Mouse (Mus musculus): ENCODE data around the gene Hspa1l. TPM values are rescaled to one million over a fixed set of nuclear protein-coding genes. Genes with fewer than 3 reads are reported as not detected.
A peak's percentile ranks its signal among the peaks of the same experiment; 100 is the strongest.
"Not testable (repeated sequence)": the region's sequence is repeated elsewhere in the genome, so short reads cannot be mapped to it uniquely, and the experiment has no call there.

Hspa1l gene
- 0.93 and 1.2 TPM in 2 replicates for polyA plus RNA-seq (2014; fragmentation: Nextera tagmentation; extraction: Ambion mirVana)

DNA sequence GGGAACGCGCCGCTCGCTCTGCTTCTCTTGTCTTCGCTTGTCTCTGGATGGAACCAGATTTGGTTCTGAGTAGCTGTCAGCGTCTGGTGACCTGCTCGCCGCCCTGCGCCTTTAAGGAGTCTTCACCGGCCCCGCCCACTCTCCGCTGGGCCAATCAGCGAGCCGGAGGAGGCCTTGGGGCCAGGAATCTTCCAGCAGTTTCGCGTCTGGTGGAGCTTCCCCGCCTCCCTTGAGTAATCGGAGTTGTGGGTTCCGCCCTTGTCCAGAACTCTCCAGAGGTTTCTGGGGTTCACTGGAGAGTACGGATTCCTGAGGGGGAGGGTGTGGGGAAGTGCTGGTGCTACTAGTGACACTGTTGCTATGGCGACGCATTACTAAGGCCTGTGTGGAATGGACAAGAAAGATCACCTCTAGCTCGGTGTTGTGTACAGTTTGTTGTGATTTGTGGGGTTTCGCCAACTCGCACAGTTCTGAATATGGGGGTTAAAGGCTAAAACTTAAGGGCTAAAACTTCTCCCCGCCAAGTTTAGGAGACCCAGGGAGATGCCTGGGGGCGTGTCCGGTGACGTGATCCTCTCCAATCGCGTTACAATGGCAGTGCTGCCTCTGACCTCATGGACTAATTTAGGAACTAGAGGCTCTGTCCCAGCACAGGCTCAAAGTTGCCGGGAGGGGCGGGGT, at the start of gene Hspa1l, which contains the start of gene Hspa1a:
TSS of gene Hspa1l (plus strand) at position 635 of the 681 bp plus-strand sequence.
TSS of gene Hspa1a (minus strand) at position 88 of the 681 bp plus-strand sequence.
- 2% methylated on average over 26 of the region's 33 CpGs for WGBS
- DNase-seq (ENCODE audit: low spot score) (peak; percentile 75), ATAC-seq (ENCODE audit: low FRiP score) (peak; percentile 95)
- Histone ChIP-seq H3K4me3 (ENCODE audit: low read depth, low read length) (peak within 1 kb of the TSS; percentile 19), H3K27me3 (ENCODE audit: control insufficient read depth, insufficient read depth, low read length) (peaks cover 18% of the 10 kb centered on the region), H3K4me2 (replicated peaks; ENCODE audit: low read depth, low read length) (peak within 1 kb of the TSS; percentile 54)
- H3K9me3 ChIP-seq (ENCODE audit: control insufficient read depth, low read length); H3K27ac ChIP-seq (ENCODE audit: low read depth, low read length); H3K9ac ChIP-seq (ENCODE audit: low read depth, low read length); H3K36me3 ChIP-seq (ENCODE audit: control insufficient read depth, insufficient read depth, low read length); H3K4me1 ChIP-seq (replicated peaks; ENCODE audit: control insufficient read depth, insufficient read depth, low read length): not testable (repeated sequence)

GRCm38 (mm10) chr17:34922939-34923338, 49.6 kb upstream of the Hspa1l start:
- no peak for ATAC-seq (ENCODE audit: low FRiP score)
- DNase-seq (ENCODE audit: low spot score) = no peak

DNA sequence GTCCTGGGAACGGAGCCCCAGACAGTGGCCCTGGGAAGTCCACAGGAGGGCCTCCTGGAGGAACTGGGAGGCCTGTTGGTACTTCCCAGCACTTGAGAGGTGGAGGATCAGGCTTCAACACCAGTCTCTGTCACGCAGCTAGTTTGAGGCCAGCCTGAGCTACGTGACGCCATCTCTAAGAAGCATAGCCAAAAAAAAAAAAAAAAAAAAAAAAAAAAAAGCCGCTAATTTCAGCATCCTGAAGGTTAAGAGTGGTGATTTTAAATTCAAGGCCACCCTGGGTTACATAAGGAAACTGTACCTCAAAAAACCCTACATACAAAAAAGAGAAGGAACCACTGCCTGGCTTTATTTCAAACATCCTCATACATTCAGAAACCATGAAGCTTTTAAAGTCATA, 48.2 kb upstream of the Hspa1l start:
- no peaks in the 10 kb centered on the region for H3K27me3 ChIP-seq (ENCODE audit: control insufficient read depth, insufficient read depth, low read length)
- no peak overlapping the region for H3K9ac ChIP-seq (ENCODE audit: low read depth, low read length)
- no peak for ATAC-seq (ENCODE audit: low FRiP score)
- no peaks in the 10 kb centered on the region for H3K36me3 ChIP-seq (ENCODE audit: control insufficient read depth, insufficient read depth, low read length)
- no peaks in the 10 kb centered on the region for H3K4me1 ChIP-seq (replicated peaks; ENCODE audit: control insufficient read depth, insufficient read depth, low read length)
- WGBS = 72% methylated on average over 5 of the region's 5 CpGs
- no peak overlapping the region for H3K4me3 ChIP-seq (ENCODE audit: low read depth, low read length)
- H3K27ac ChIP-seq (ENCODE audit: low read depth, low read length) = no peak overlapping the region
- DNase-seq (ENCODE audit: low spot score) = no peak
- no peak overlapping the region for H3K4me2 ChIP-seq (replicated peaks; ENCODE audit: low read depth, low read length)
- H3K9me3 ChIP-seq (ENCODE audit: control insufficient read depth, low read length) = no peaks in the 10 kb centered on the region

More at GRCm38 (mm10) chr17:34922939-34923338, 49.6 kb upstream of the Hspa1l start:
- H3K4me2 ChIP-seq (replicated peaks; ENCODE audit: low read depth, low read length) = no peak overlapping the region
- H3K27me3 ChIP-seq (ENCODE audit: control insufficient read depth, insufficient read depth, low read length) = no peaks in the 10 kb centered on the region
- WGBS = 57% methylated on average over 6 of the region's 6 CpGs
- no peaks in the 10 kb centered on the region for H3K9me3 ChIP-seq (ENCODE audit: control insufficient read depth, low read length)
- H3K36me3 ChIP-seq (ENCODE audit: control insufficient read depth, insufficient read depth, low read length) = no peaks in the 10 kb centered on the region
- H3K9ac ChIP-seq (ENCODE audit: low read depth, low read length) = no peak overlapping the region
- no peak overlapping the region for H3K4me3 ChIP-seq (ENCODE audit: low read depth, low read length)
- no peaks in the 10 kb centered on the region for H3K4me1 ChIP-seq (replicated peaks; ENCODE audit: control insufficient read depth, insufficient read depth, low read length)
- H3K27ac ChIP-seq (ENCODE audit: low read depth, low read length) = no peak overlapping the region

- Histone ChIP-seq H3K27me3 (ENCODE audit: control insufficient read depth, insufficient read depth, low read length) (no peaks in the 10 kb centered on the region), H3K9me3 (ENCODE audit: control insufficient read depth, low read length) (no peaks in the 10 kb centered on the region), H3K4me3 (ENCODE audit: low read depth, low read length) (no peak overlapping the region), H3K27ac (ENCODE audit: low read depth, low read length) (no peak overlapping the region), H3K36me3 (ENCODE audit: control insufficient read depth, insufficient read depth, low read length) (no peaks in the 10 kb centered on the region), H3K4me2 (replicated peaks; ENCODE audit: low read depth, low read length) (no peak overlapping the region), H3K4me1 (replicated peaks; ENCODE audit: control insufficient read depth, insufficient read depth, low read length) (0 out of 2 replicates have a peak, but pooled peaks cover 3% of the 10 kb centered on the region), H3K9ac (ENCODE audit: low read depth, low read length) (no peak overlapping the region)
- WGBS = 87% methylated on average over 18 of the region's 18 CpGs
- ATAC-seq (ENCODE audit: low FRiP score) = no peak
- no peak for DNase-seq (ENCODE audit: low spot score)
These were observed 45.0 kb upstream of the Hspa1l start for GRCm38 (mm10) chr17:34927306-34928019.

DNA sequence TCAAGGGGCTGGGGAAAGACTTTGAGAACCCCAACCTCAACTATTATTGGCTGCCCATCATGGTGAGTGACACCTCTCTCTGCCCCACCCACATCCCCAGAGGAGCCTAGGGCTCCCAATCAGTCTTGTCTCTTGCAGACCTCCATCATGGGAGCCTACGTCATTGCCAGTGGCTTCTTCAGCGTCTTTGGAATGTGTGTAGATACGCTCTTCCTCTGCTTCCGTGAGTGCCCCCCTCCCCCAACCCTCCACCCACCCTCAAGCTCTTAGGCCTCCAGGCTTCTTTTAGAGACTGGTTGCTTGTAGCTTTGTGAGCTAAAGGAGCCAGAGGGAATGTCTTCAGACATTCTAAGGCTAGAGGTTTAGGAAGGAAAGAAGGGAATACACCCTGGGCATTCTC, 43.7 kb upstream of the Hspa1l start:
- ATAC-seq (ENCODE audit: low FRiP score) (no peak), DNase-seq (ENCODE audit: low spot score) (no peak)
- Histone ChIP-seq H3K27ac (ENCODE audit: low read depth, low read length) (no peak overlapping the region), H3K9me3 (ENCODE audit: control insufficient read depth, low read length) (no peaks in the 10 kb centered on the region), H3K4me3 (ENCODE audit: low read depth, low read length) (no peak overlapping the region), H3K36me3 (ENCODE audit: control insufficient read depth, insufficient read depth, low read length) (no peaks in the 10 kb centered on the region), H3K4me2 (replicated peaks; ENCODE audit: low read depth, low read length) (no peak overlapping the region), H3K27me3 (ENCODE audit: control insufficient read depth, insufficient read depth, low read length) (no peaks in the 10 kb centered on the region), H3K9ac (ENCODE audit: low read depth, low read length) (no peak overlapping the region), H3K4me1 (replicated peaks; ENCODE audit: control insufficient read depth, insufficient read depth, low read length) (0 out of 2 replicates have a peak, but pooled peaks cover 3% of the 10 kb centered on the region)
- 72% methylated on average over 4 of the region's 4 CpGs for WGBS

- peak; percentile 98 for DNase-seq (ENCODE audit: low spot score)
- Histone ChIP-seq H3K4me3 (ENCODE audit: low read depth, low read length) (peak within 1 kb of the TSS; percentile 69), H3K9ac (ENCODE audit: low read depth, low read length) (peak within 1 kb of the TSS; percentile 75), H3K27me3 (ENCODE audit: control insufficient read depth, insufficient read depth, low read length) (no peaks in the 10 kb centered on the region), H3K4me1 (replicated peaks; ENCODE audit: control insufficient read depth, insufficient read depth, low read length) (0 out of 2 replicates have a peak, but pooled peaks cover 3% of the 10 kb centered on the region), H3K36me3 (ENCODE audit: control insufficient read depth, insufficient read depth, low read length) (no peaks in the 10 kb centered on the region), H3K27ac (ENCODE audit: low read depth, low read length) (no peak within 1 kb of the TSS), H3K9me3 (ENCODE audit: control insufficient read depth, low read length) (no peaks in the 10 kb centered on the region), H3K4me2 (replicated peaks; ENCODE audit: low read depth, low read length) (peak within 1 kb of the TSS; percentile 93)
- WGBS = 1% methylated on average over 37 of the region's 38 CpGs
- peak; percentile 96 for ATAC-seq (ENCODE audit: low FRiP score)
These were observed 41.3 kb upstream of the Hspa1l start, which contains the start of gene Neu1 for GRCm38 (mm10) chr17:34931061-34931734. TSS of gene Neu1 (plus strand) at chr17:34931253.

DNA sequence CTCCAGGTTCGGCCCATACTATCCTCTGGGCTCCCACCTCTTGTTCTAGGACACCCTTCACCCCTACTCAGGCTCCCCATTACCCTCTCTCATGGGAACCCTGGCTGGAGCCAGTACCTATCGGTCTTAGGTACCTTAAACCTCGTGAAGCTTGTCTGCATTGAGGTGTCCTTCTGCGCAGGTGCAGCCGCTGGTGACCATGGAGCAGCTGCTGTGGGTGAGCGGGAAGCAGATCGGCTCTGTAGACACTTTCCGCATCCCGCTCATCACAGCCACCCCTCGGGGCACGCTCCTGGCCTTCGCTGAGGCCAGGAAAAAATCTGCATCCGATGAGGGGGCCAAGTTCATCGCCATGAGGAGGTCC, 40.8 kb upstream of the Hspa1l start:
- no peaks in the 10 kb centered on the region for H3K36me3 ChIP-seq (ENCODE audit: control insufficient read depth, insufficient read depth, low read length)
- H3K27me3 ChIP-seq (ENCODE audit: control insufficient read depth, insufficient read depth, low read length) = no peaks in the 10 kb centered on the region
- 0 out of 2 replicates have a peak, but pooled peaks cover 3% of the 10 kb centered on the region for H3K4me1 ChIP-seq (replicated peaks; ENCODE audit: control insufficient read depth, insufficient read depth, low read length)
- 19% methylated on average over 14 of the region's 14 CpGs for WGBS
- H3K9ac ChIP-seq (ENCODE audit: low read depth, low read length) = peak overlapping the region; percentile 75
- DNase-seq (ENCODE audit: low spot score) (no peak), ATAC-seq (ENCODE audit: low FRiP score) (peak; percentile 56; the same call in 1 of the 2 replicates)
- no peaks in the 10 kb centered on the region for H3K9me3 ChIP-seq (ENCODE audit: control insufficient read depth, low read length)
- no peak overlapping the region for H3K27ac ChIP-seq (ENCODE audit: low read depth, low read length)
- peak overlapping the region; percentile 93 for H3K4me2 ChIP-seq (replicated peaks; ENCODE audit: low read depth, low read length)
- peak overlapping the region; percentile 69 for H3K4me3 ChIP-seq (ENCODE audit: low read depth, low read length)

GRCm38 (mm10) chr17:34932287-34932686, 40.2 kb upstream of the Hspa1l start:
- ATAC-seq (ENCODE audit: low FRiP score) (no peak), DNase-seq (ENCODE audit: low spot score) (no peak)
- Histone ChIP-seq H3K9ac (ENCODE audit: low read depth, low read length) (no peak overlapping the region), H3K27me3 (ENCODE audit: control insufficient read depth, insufficient read depth, low read length) (no peaks in the 10 kb centered on the region), H3K4me3 (ENCODE audit: low read depth, low read length) (peak overlapping the region; percentile 69; the same call in 1 of the 2 replicates), H3K27ac (ENCODE audit: low read depth, low read length) (no peak overlapping the region), H3K4me2 (replicated peaks; ENCODE audit: low read depth, low read length) (peak overlapping the region; percentile 93), H3K9me3 (ENCODE audit: control insufficient read depth, low read length) (no peaks in the 10 kb centered on the region), H3K36me3 (ENCODE audit: control insufficient read depth, insufficient read depth, low read length) (no peaks in the 10 kb centered on the region), H3K4me1 (replicated peaks; ENCODE audit: control insufficient read depth, insufficient read depth, low read length) (0 out of 2 replicates have a peak, but pooled peaks cover 3% of the 10 kb centered on the region)
- WGBS = 91% methylated on average over 8 of the region's 8 CpGs
